Mouse (Mus musculus) gastrocnemius, postnatal 10 days (tissue): ENCODE results near the gene Terf2. TPM values are rescaled to one million over a fixed set of nuclear protein-coding genes. Genes with fewer than 3 reads are reported as not detected.
"Not testable (repeated sequence)": the region's sequence is repeated elsewhere in the genome, so short reads cannot be mapped to it uniquely, and the experiment has no call there.

Experiments
- DNase-seq: peaks from one replicate; pipeline ENCODE4 v3.0.0; 2021; ENCODE audit warnings: mixed read lengths
- total RNA-seq, 2 experiments: library from RNA; stranded (reverse); gene quantifications; 2 replicates each; pipeline ENCODE4 v1.2.3; 2021

The Terf2 gene
- total RNA-seq, 2 experiments from 2014 or later = 15.0 to 22.1 TPM

DNA sequence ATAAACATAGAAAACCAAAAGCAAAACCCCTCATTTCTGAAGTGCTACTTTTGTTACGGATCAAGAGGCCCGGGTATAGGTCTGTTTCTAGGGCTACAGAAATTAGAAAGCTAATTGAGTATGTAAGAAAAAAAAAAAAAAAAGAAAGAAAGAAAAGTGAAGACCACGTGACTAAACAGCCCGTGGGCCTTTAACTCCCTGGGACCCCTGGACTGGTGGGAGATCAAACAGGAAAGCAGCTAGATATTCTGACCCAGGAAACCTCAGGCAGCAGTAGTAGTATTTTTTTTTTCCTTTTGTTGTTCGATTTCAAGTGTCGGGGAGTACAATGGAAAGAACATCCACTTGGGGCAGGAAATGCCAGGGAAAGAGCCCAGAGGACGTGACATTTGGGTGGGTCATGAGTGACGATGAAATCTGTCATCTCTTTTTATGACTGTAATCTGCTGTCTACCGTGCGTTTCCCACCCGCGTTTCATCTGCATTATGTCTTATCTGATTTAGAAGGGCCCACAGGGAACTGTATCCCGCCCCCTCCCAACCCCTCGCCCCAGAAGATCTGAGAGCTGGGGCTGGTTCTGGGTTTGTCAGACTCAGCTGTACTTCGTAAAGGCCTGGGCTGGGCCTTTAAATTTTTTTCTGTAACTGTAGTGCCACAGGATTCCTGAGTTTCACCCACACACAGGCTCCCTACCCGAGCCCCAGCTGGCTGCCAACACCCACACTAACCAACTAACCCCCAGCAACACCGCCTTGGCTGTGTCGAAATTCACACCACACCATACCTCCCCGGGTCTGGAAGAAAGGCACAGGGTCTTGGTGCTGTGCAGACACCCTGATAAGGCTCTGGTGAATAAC lies 18.0 kb upstream of the Terf2 start:
- DNase-seq = no peak

DNA sequence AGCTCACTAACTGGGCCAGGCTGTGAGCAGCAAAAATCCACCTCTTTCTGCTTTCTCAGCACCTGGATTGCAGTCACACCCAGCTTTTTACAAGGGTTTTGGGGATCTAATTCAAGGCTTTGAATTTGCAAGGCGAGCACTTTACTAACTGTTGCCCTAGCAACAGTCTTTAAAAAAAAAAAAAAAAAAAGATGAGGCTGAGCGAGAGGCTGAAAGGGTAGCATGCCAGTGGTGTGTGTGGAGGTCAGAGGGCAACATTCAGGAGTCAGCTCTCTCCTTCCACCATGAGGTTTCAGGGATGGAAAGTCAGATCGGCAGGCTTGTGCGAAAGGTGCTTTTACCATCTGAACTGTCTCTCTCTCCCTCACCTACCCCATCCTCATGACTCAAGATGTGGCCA lies 16.9 kb upstream of the Terf2 start:
- DNase-seq = no peak

DNA sequence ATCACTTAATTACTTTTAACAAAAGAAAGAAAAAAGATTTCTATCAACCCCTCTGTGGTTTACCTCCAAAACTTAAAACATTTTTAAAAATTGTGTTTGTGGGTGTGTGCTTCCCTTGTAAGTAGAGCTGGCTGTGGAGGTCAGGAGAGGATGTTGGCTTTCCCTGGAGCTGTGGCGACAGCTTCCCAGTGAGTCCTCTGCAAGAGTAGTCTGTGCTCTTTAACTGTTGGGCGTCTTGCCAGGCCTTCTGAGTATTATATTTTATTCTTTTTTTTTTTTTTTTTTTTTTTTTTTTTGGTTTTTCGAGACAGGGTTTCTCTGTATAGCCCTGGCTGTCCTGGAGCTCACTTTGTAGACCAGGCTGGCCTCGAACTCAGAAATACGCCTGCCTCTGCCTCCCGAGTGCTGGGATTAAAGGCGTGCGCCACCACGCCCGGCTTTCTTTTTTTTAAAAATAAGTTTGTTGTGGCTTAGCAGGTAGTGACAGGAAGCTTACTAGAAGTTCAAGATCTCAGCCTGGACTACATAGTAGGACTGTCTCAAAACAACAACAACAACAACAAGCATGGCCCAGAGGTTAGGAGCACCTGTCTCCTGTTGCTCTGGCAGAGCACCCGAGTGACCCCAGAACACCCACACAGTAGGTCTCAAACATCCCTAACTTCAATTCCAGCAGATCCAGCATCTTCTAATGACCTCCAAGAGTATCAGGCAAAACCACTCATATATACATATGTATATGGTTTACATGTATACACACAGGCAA lies 15.2 kb upstream of the Terf2 start:
- no peak for DNase-seq

DNA sequence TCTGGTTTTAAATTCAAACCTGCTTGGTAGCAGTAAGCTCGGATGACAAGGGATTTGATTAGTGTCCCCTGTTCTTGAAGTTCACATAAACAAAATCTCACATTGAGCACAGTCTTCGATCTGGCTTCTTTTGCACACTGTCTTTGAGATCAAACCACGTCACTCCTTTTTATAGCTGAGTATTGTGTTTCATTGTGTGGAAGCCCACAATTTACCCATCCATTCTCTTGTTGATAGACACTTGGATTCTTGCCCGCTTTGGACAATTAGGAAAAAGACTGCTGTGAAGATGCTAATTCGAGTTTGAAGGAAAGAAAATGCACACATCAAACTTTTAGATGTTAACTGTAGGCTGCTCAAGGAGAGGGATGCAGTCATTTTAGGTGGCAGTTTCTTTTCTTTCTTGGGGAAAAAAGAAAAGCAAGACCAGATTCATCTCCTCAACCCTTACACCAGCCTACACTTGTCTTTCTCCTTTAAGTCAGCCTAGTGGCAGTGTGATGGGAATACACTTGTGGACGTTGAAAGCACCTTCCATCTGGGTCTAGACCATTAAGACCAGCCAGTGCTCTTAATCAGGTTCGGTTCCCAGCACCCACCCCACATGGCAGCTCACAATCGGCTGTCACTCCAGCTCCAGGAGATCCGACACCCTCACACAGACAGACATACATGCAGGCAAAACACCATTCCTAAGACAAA lies 14.4 kb upstream of the Terf2 start:
- DNase-seq = no peak

DNA sequence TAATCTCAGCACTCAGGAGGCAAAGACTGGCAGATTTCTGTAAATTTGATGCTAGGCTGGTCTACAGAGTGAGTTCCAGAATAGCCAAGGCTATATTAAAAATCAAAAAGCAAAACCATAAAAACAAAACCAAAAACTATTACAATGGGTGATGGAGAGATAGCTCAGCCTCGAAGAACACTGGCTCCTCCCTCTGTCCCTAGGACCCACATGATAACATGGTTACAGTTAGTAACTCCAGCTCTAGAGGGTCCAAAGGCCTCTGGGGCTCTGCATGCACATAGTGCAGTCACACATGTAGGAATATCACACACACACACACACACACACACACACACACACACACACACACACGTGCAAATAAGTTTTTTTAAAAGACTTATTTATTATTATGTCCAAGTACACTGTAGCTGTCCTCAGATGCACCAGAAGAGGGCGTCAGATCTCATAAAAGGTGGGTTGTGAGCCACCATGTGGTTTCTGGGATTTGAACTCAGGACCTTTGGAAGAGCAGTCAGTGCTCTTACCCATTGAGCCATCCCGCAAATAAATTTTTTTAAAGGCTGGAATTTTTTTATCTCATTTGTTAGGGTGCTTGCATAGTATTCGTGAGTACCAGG lies 13.6 kb upstream of the Terf2 start:
- DNase-seq = no peak

DNA sequence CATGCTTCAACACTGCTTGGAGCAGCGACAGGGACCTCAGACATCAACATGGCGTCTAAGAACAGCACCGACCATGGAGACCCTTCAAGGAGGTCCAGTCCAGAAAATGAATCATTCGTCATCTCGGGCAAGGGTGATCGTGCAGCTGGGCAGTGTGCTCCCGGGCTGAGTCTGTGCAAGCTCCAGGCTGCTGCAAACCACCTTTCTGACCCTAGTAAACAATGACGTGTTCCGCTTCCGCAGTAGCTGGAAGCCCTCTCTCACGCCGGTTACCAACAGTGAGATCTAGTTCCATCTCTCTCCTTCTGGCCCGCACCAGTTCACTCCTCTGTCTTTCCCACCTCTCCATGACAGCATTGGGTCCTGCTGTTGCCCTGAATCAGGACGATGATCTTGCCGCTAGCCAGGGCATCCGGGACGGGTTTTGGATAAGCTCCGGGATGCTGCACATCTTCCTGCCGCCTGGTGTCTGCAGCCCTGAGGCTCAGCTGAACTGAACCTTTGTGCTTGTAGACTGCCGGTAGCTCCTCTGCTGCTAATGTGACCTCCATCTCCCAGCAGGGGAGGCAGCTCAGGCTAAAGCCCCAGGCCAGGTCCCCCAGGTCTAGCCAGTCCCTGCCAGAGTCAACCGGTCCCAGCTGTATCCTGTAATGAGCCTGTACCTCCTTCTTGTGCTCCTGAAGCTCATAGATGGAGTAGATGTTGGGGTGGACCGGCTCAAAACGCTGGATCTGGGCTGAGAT lies 12.8 kb upstream of the Terf2 start:
- DNase-seq = no peak

DNA sequence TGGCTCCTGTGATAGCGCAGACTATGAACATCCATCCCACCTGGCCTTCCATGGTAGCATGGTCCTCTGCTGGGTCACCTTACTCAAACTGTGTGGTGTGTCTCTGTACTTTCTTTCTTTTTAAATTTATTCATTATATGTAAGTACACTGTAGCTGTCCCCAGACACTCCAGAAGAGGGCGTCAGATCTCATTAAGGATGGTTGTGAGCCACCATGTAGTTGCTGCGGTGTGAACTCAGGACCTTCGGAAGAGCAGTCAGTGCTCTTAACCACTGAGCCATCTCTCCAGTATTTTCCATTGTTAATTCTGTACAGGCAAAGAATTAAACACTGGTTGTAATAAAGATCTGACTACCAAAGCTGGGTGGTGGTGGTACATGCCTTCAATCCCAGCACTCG lies 11.7 kb upstream of the Terf2 start:
- DNase-seq = not testable (repeated sequence)

DNA sequence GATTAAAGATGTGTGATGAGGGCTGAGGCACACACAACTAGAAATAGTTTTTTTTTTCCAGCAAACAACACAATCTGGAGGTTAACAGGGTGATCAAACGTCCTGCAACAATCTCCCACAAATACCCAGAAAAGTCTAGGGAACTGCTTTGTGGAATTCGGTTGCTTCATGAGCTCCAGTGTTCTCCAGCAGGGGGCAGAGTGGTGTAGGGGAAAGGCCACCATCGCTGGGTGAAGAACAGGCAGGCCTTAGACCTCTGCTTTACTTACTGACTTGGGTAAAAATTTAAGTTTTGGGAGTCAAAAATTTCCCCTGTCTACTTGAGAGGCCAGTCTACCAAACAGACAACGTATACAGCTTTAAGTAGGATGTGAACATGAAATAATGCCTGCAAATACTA lies 8.2 kb upstream of the Terf2 start:
- peak; percentile 84 for DNase-seq

DNA sequence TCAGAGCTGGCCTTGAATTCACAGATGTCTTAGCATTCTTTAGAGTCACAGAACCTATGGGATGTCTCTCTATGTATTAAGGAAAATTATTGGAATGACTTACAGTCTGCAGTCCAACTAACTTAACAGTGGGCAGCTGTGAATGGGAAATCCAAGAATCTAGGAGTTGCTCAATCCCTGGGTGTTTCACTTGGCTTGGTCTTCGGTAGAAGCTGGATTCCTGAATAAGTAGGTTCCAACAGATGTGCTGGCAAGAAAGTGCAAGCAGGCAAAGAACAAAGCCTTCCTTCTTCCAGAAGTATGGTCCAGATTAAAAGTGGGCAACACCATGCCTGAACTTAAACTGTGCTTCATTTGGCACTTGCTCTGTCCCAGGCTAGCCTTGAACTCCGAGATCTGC lies 4.3 kb upstream of the Terf2 start:
- DNase-seq = no peak

DNA sequence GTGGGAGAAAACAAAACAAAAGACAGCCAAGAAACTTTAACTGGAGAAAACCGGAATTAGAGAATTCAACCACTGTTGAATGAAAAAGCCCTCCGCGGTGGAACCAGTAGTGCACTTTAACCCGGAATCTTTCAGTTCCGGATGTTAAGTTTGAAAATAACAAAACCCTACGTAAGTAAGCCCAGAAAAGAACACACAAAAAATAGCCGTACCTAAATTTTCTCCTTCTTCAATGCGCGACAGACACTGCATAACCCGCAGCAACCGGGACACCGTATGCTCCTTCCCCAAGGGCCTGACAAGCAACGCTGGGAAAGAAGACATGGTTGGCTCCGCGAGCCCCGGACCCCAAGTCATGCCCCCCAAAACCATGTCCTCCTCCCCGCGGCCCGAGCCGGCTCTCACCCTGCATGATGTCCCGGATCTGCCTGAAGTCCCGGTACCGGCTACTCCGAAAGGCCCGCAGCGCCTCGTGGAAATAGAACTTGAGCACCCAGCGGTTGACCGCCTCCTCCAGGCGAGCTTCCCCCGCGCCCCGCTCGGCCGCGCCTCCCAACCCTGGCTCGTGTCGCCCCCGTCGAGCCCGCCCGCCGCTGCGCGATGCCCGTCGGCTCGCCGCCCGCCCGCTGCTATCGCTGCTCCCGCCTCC lies 506 bp downstream of the Terf2 start:
- DNase-seq = no peak

DNA sequence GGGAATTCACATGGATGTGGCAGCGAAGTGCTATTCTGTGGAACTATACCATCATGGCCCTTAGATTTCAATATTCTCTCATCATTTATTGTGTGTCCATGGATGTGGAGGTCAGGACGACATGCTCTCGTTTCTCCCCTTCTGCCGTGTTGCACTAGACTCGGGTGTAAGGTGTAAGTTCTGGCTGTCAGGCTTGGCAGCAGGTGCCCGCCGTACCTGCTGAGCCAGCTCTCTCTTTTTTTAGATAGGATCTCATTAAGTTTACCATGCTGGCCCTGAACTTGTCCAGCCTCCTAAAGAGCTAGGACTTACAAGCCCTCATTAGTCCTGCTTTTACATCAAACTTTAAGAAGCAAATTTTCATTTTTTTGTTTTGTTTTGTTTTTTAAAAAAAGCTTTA lies 5.8 kb downstream of the Terf2 start:
- DNase-seq = no peak

DNA sequence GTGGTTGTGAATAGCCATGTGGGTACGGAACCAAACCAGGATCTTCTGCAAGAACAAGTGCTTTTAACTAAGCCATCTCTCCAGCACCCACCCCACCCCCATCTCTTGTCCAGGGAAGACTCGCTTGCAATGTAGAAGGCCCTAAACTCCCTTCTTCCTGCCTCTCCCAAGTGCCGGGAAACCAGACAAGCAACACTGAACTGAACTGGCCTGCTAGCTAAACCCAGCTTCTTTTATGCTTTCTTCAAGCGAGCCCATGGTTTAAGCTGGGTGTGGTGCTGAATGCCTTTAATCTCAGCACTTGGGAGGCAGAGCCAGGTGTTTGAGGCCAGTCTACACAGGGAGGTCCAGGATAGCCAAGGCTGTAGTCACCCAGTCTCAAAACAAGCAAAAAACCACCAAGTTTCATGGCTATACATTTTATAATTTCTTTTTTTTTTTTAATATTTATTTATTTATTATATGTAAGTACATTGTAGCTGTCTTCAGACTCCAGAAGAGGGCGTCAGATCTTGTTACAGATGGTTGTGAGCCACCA lies 7.8 kb downstream of the Terf2 start:
- DNase-seq = no peak

DNA sequence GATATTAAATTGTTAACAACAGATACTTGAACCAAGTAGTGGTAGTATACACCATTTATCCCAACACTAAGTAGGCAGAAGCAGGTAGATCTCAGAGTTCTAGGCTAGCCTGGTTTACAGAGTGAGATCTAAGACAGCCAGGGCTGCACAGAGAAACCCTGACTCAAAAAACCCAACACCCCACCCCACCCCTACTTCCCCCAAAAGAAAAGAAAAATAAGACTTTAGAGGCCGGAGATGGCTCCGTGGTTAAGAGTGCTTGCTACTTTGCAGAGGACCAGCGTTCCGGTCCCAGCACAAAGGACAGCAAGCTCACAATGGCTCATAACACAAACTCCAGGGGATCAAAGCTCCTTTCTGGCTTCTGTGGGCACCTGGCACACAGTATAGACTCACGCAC lies 10.3 kb downstream of the Terf2 start:
- no peak for DNase-seq

DNA sequence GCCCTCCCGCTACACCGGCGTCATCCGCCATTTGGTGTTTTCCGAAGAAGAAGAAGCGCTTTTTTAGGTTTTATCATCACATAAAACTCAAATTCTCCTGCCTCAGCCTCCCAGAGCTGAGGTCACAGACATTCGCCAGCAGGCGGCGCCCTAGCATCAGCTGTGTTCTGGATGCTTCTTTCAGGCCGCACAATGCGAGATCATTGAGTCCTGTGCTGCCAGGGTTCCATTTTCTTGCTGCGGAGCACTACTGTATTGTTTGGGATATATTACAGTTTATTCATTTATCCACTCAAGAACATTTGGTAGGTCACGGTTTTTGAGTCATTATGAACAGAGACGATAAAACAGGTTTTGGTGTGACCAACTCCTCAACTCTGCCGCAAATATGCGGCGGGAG lies 11.0 kb downstream of the Terf2 start:
- no peak for DNase-seq

DNA sequence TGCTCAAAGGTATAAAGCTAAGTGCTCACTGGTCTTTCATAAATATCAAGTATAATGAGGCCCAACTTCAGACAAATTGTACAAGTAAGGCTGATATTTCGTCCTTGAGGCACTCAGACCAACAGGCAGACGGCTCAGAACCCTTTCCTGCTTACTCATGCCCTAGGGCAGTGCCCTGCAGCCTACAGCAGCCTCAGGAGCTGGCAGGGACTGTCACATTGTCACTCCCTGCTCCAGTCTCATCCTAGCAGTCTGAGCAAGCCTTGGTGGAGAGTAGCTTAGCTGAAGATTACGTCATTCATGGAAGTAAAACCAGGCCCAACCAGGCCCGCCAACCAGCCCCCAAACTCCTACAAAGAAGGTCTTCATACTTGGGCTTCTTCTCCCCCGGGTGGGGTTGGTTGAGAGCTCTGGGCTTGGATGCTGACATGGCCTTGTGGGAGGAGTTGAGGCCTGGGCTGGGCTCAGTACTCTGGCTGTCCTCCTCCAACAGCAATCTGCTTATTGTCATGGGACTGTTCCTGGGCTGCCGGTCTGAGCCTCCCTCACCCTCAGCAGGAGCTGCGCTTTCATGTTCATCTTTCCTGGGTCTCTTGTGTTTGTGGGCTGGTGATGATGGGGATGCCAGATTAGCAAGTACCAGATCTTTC lies 20.0 kb downstream of the Terf2 start:
- DNase-seq = no peak

DNA sequence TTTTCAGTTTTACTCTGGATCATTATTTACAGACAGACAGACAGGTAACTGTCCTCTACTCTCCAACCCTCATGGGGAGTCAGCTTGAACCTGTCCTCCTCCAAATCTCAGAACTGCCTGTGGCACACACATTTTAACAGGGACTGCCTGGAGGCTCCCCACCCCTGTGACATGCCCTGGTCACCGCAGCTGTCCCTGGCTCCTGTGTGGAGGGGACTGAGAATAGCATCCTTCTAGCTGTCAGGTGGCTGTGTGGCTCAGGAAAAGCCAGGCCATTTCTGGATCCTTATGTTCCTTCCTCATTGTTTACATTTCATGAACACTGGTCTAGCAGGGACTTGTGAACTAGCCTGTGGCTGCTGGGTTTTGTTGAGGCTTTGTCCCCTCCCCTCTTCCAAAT lies 22.2 kb downstream of the Terf2 start:
- DNase-seq = no peak

DNA sequence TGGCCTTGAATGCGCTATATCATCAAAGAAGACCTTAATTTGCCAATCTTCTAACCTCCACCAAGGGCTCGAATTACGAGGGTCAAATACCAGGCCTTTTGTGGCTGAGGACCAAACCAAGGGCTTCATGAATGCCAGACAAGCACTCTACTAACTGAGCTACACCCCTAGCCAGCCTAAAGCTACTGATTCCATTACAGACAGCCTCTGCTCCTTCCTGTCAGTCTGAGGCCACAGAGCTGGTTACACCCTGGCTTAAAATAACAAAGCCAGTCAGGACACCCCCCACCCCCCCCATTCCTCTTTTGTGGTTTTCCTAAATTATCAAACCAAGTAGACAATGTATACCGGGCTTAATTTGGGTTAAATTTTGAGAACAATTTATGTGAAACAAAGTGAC lies 22.6 kb downstream of the Terf2 start:
- DNase-seq = no peak

DNA sequence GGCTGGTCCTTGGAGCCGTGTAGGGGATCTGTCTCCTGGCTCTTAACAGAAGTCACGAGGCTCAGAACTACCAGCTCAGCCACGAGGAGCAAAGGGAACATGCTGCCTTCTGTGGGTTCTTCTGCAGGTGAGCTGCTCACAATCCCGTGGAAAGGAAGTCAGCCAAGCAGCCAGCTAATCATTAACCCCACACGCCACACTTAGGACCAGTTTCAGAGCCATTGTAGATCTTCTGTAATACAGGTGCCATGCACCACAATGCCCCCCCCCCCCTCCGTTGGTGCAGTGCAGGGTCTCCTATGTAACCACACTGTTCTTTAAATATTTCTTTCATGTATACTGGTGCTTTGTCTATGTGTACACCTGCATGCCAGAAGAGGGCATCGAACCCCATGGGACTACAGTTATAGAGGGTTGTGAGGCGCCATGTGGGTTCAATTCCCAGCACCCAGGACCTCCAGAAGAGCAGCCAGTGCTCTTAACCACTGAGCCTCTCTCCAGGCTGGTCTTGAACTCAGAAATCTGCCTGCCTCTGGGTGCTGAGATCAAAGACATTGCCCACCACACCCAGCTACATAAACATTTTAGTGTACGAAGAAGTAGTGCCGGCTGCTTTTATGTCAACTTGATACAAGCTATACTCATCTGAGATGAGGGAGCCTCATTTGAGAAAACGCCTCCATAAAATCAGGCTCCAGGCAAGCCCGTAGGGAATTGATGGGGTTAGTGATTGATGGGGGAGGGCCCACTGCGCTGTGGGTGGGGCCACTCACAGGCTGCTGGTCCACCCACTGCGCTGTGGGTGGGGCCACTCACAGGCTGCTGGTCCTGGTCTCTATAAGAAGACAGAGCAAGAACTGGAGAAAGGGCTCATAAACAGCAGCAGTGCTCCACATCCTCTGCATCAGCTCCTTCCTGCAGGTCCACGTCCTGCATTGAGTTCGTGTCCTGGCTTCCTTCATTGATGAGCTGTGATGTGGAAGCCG lies 30.5 kb downstream of the Terf2 start, which contains the start of gene Tmed6:
TSS of gene Tmed6 (minus strand) at position 134 of the 986 bp plus-strand sequence.
- no peak for DNase-seq

DNA sequence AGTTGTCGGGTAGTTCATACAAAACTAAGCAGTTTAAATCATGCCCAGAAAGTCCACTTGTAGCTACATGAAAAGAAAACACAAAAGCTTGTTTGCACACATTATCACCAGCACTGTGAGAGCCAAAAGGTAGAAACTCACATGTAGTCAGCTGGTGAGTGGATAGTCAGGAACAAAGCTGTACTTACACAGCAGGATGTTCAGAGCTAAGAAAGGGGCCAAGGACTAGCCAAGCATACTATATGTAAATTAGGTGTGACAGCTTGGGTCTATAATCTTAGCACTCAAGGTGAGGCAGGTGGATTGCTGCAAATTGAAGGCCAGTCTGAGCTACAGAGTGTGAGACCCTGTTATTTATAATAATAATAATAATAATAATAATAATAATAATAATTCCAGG lies 33.7 kb downstream of the Terf2 start:
- no peak for DNase-seq
